Mouse (Mus musculus): ENCODE measurements at regions not wholly inside any gene's neighbourhood (a gene's known extent, or its start where the extent isn't known, plus 50 kb on each side); places are given as distances from the start of the nearest gene placed in this dataset.

DNA sequence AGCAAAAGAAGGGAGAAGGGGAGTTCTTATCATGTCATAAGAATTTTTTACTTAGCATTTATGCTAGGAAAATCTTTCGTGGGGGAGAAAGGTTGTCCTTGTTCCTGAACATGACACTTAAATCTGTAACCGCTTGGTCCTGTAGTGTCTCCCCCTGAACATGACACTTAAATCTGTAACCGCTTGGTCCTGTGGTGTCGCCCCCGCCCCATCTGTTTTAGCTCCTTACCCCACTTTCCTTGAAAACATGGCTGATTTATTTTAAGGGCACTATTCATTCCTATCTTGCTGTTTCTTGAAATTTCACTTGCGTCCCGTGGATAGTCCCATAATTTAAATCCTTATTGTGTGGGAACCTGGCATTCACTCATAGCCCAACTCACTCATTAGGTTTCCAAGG is 82.2 kb downstream of the Rap2a start:
- Histone ChIP-seq H3K4me2 (ENCODE audit: low read depth, low read length, severe bottlenecking) (no peak overlapping the region), H3K27me3 (ENCODE audit: control insufficient read depth, insufficient read depth, low read length) (no peaks in the 10 kb centered on the region), H3K9ac (ENCODE audit: low read length) (no peak overlapping the region), H3K9me3 (ENCODE audit: control insufficient read depth, low read length) (no peaks in the 10 kb centered on the region), H3K27ac (ENCODE audit: low read depth, low read length) (no peak overlapping the region), H3K4me3 (ENCODE audit: low read depth, low read length) (no peak overlapping the region), H3K36me3 (ENCODE audit: control insufficient read depth, insufficient read depth, low read length) (no peaks in the 10 kb centered on the region), H3K4me1 (replicated peaks; ENCODE audit: control insufficient read depth, insufficient read depth, low read length) (no peaks in the 10 kb centered on the region)
- no peak for ATAC-seq (replicated peaks; ENCODE audit: low FRiP score)
- no peak for DNase-seq (ENCODE audit: low spot score)
- WGBS = 91% methylated on average over 7 of the region's 7 CpGs

DNA sequence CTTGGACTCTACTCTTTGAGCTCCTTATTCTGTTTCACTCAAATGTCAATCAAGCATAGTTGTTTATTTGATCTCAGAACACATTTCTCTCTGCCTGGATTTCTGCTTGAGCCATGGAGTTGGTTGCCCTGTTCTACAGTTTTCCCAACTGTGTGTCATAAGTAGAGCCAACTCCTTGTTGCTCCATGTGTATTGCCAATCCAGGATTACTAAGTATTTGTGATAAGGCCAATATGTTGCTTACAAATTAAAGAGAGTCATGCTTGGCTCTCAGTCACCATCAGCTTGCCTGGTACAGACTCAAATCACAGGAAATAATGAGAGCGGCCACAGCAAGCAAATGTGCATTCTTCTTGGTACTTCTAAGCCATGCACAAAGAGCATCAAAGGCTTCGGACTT is 82.7 kb downstream of the Rap2a start:
- Histone ChIP-seq H3K9me3 (ENCODE audit: control insufficient read depth, low read length) (no peaks in the 10 kb centered on the region), H3K9ac (ENCODE audit: low read length) (no peak overlapping the region), H3K27me3 (ENCODE audit: control insufficient read depth, insufficient read depth, low read length) (no peaks in the 10 kb centered on the region), H3K4me1 (replicated peaks; ENCODE audit: control insufficient read depth, insufficient read depth, low read length) (no peaks in the 10 kb centered on the region), H3K4me2 (ENCODE audit: low read depth, low read length, severe bottlenecking) (no peak overlapping the region), H3K4me3 (ENCODE audit: low read depth, low read length) (no peak overlapping the region), H3K27ac (ENCODE audit: low read depth, low read length) (no peak overlapping the region), H3K36me3 (ENCODE audit: control insufficient read depth, insufficient read depth, low read length) (no peaks in the 10 kb centered on the region)
- no peak for DNase-seq (ENCODE audit: low spot score)
- WGBS = 88% methylated on average over 2 of the region's 2 CpGs
- no peak for ATAC-seq (replicated peaks; ENCODE audit: low FRiP score)

- 92% methylated on average over 1 of the region's 1 CpGs for WGBS
- ATAC-seq (replicated peaks; ENCODE audit: low FRiP score) (no peak), DNase-seq (ENCODE audit: low spot score) (no peak)
- Histone ChIP-seq H3K4me3 (ENCODE audit: low read depth, low read length) (no peak overlapping the region), H3K4me1 (replicated peaks; ENCODE audit: control insufficient read depth, insufficient read depth, low read length) (no peaks in the 10 kb centered on the region), H3K27me3 (ENCODE audit: control insufficient read depth, insufficient read depth, low read length) (no peaks in the 10 kb centered on the region), H3K9ac (ENCODE audit: low read length) (no peak overlapping the region), H3K4me2 (ENCODE audit: low read depth, low read length, severe bottlenecking) (no peak overlapping the region), H3K27ac (ENCODE audit: low read depth, low read length) (no peak overlapping the region), H3K36me3 (ENCODE audit: control insufficient read depth, insufficient read depth, low read length) (no peaks in the 10 kb centered on the region), H3K9me3 (ENCODE audit: control insufficient read depth, low read length) (no peaks in the 10 kb centered on the region)
Observed at GRCm38 (mm10) chr14:120566945-120567344, 88.7 kb downstream of the Rap2a start.

DNA sequence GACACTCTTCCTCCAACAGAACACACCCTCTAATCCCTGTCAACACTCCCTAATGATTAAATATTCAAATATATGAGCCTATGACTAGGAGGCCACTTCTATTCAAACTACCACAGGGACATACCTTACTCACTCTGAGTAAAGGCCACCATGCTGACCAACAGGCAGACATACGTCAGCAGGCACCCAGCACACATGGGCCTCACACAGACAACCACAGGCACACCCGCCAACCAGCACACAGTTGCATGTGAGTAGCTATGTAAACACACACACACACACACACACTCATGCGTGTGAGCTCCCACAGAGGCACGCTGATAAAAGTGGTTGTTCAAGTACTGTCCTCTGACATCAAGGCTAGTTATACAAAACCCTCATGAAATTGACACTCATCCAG is 89.8 kb downstream of the Rap2a start:
- H3K27me3 ChIP-seq (ENCODE audit: control insufficient read depth, insufficient read depth, low read length) = no peaks in the 10 kb centered on the region
- WGBS = 91% methylated on average over 4 of the region's 4 CpGs
- H3K4me2 ChIP-seq (ENCODE audit: low read depth, low read length, severe bottlenecking) = no peak overlapping the region
- ATAC-seq (replicated peaks; ENCODE audit: low FRiP score) (no peak), DNase-seq (ENCODE audit: low spot score) (no peak)
- no peaks in the 10 kb centered on the region for H3K9me3 ChIP-seq (ENCODE audit: control insufficient read depth, low read length)
- no peak overlapping the region for H3K27ac ChIP-seq (ENCODE audit: low read depth, low read length)
- no peak overlapping the region for H3K4me3 ChIP-seq (ENCODE audit: low read depth, low read length)
- H3K4me1 ChIP-seq (replicated peaks; ENCODE audit: control insufficient read depth, insufficient read depth, low read length) = no peaks in the 10 kb centered on the region
- H3K9ac ChIP-seq (ENCODE audit: low read length) = no peak overlapping the region
- H3K36me3 ChIP-seq (ENCODE audit: control insufficient read depth, insufficient read depth, low read length) = no peaks in the 10 kb centered on the region

- H3K9me3 ChIP-seq (ENCODE audit: control insufficient read depth, low read length) = no peaks in the 10 kb centered on the region
- H3K4me2 ChIP-seq (ENCODE audit: low read depth, low read length, severe bottlenecking) = no peak overlapping the region
- no peak for DNase-seq (ENCODE audit: low spot score)
- 82% methylated on average over 10 of the region's 10 CpGs for whole genome bisulfite sequencing
- H3K36me3 ChIP-seq (ENCODE audit: control insufficient read depth, insufficient read depth, low read length) = no peaks in the 10 kb centered on the region
- no peak overlapping the region for H3K27ac ChIP-seq (ENCODE audit: low read depth, low read length)
- H3K4me1 ChIP-seq (replicated peaks; ENCODE audit: control insufficient read depth, insufficient read depth, low read length) = no peaks in the 10 kb centered on the region
- H3K4me3 ChIP-seq (ENCODE audit: low read depth, low read length) = no peak overlapping the region
- no peak for ATAC-seq (replicated peaks; ENCODE audit: low FRiP score)
- no peaks in the 10 kb centered on the region for H3K27me3 ChIP-seq (ENCODE audit: control insufficient read depth, insufficient read depth, low read length)
- H3K9ac ChIP-seq (ENCODE audit: low read length) = no peak overlapping the region
Observed at GRCm38 (mm10) chr14:120572238-120572637, 94.0 kb downstream of the Rap2a start.

GRCm38 (mm10) chr14:120575202-120575601 is 97.0 kb downstream of the Rap2a start:
- Histone ChIP-seq H3K36me3 (ENCODE audit: control insufficient read depth, insufficient read depth, low read length) (no peaks in the 10 kb centered on the region), H3K4me3 (ENCODE audit: low read depth, low read length) (no peak overlapping the region), H3K27me3 (ENCODE audit: control insufficient read depth, insufficient read depth, low read length) (no peaks in the 10 kb centered on the region), H3K4me1 (replicated peaks; ENCODE audit: control insufficient read depth, insufficient read depth, low read length) (no peaks in the 10 kb centered on the region), H3K27ac (ENCODE audit: low read depth, low read length) (no peak overlapping the region), H3K4me2 (ENCODE audit: low read depth, low read length, severe bottlenecking) (no peak overlapping the region), H3K9ac (ENCODE audit: low read length) (no peak overlapping the region), H3K9me3 (ENCODE audit: control insufficient read depth, low read length) (no peaks in the 10 kb centered on the region)
- WGBS = 88% methylated on average over 6 of the region's 6 CpGs
- ATAC-seq (replicated peaks; ENCODE audit: low FRiP score) = no peak
- DNase-seq (ENCODE audit: low spot score) = no peak

DNA sequence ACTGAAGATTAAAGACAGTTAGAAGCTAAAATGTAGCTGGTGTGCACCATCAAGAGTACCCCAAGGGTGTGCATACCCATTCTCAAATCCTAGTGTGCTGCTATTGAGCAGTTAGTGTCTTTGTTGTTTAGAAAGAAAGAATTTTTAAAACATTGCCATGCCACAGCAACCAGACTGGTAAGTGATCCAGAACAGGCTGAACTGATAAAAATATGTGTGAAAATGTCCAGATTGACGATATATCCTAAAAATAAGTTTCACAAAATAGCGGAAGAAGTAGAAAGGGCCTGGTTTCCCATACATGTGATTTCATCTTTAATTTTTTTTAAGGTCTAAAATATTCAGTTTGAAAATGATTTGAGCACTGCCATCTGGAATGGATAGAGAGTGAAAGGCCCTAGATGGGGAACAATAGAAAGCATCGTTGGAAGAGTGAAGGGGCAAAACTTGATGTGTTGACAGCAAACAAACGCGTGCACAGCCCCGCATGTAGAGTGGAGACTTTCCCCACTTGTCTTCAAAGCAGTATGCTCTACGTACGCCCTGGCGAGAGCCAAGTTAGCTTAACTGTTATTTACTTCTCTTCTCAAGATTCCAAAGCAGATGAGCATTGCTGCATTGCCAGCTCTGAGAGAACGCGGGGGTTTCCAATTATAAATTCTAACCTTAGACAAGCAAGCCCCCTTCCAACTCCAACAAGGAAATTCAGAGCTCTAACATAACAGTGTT is 100.3 kb downstream of the Rap2a start:
- Histone ChIP-seq H3K4me1 (replicated peaks; ENCODE audit: control insufficient read depth, insufficient read depth, low read length) (no peaks in the 10 kb centered on the region), H3K27me3 (ENCODE audit: control insufficient read depth, insufficient read depth, low read length) (no peaks in the 10 kb centered on the region), H3K9me3 (ENCODE audit: control insufficient read depth, low read length) (no peaks in the 10 kb centered on the region), H3K27ac (ENCODE audit: low read depth, low read length) (no peak overlapping the region), H3K4me2 (ENCODE audit: low read depth, low read length, severe bottlenecking) (no peak overlapping the region), H3K36me3 (ENCODE audit: control insufficient read depth, insufficient read depth, low read length) (no peaks in the 10 kb centered on the region), H3K4me3 (ENCODE audit: low read depth, low read length) (no peak overlapping the region), H3K9ac (ENCODE audit: low read length) (no peak overlapping the region)
- DNase-seq (ENCODE audit: low spot score) (no peak), ATAC-seq (replicated peaks; ENCODE audit: low FRiP score) (no peak)
- 89% methylated on average over 11 of the region's 11 CpGs for WGBS

- Histone ChIP-seq H3K27ac (ENCODE audit: low read depth, low read length) (no peak overlapping the region), H3K9ac (ENCODE audit: low read length) (no peak overlapping the region), H3K4me2 (ENCODE audit: low read depth, low read length, severe bottlenecking) (no peak overlapping the region), H3K9me3 (ENCODE audit: control insufficient read depth, low read length) (no peaks in the 10 kb centered on the region), H3K36me3 (ENCODE audit: control insufficient read depth, insufficient read depth, low read length) (no peaks in the 10 kb centered on the region), H3K27me3 (ENCODE audit: control insufficient read depth, insufficient read depth, low read length) (no peaks in the 10 kb centered on the region), H3K4me3 (ENCODE audit: low read depth, low read length) (no peak overlapping the region), H3K4me1 (replicated peaks; ENCODE audit: control insufficient read depth, insufficient read depth, low read length) (no peaks in the 10 kb centered on the region)
- no peak for DNase-seq (ENCODE audit: low spot score)
- ATAC-seq (replicated peaks; ENCODE audit: low FRiP score) = no peak
- WGBS = 93% methylated on average over 3 of the region's 3 CpGs
Observed at GRCm38 (mm10) chr14:120583807-120584206, 105.6 kb downstream of the Rap2a start.

DNA sequence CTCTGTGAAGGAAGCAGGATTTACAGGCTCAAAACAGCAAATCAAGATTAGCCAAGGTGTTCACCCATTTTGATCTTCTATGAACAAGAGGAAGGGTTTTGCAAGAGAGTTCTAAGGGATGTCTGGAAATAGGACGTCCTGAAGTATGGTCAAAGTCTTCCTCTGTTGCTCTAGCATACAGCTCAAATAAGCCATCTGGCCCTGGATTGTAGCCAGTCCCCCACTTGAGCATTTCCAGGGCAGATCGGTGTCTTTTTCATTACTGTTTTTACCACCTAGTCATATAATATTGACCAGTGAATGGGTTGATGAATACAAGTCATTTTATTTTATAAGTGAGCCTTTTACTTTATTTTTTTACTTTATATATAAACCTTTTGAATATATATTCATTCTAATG is 113.9 kb downstream of the Rap2a start:
- no peak overlapping the region for H3K27ac ChIP-seq (ENCODE audit: low read depth, low read length)
- no peaks in the 10 kb centered on the region for H3K27me3 ChIP-seq (ENCODE audit: control insufficient read depth, insufficient read depth, low read length)
- no peaks in the 10 kb centered on the region for H3K4me1 ChIP-seq (replicated peaks; ENCODE audit: control insufficient read depth, insufficient read depth, low read length)
- H3K9me3 ChIP-seq (ENCODE audit: control insufficient read depth, low read length) = no peaks in the 10 kb centered on the region
- no peak for ATAC-seq (replicated peaks; ENCODE audit: low FRiP score)
- no peak for DNase-seq (ENCODE audit: low spot score)
- H3K4me3 ChIP-seq (ENCODE audit: low read depth, low read length) = no peak overlapping the region
- H3K4me2 ChIP-seq (ENCODE audit: low read depth, low read length, severe bottlenecking) = no peak overlapping the region
- H3K9ac ChIP-seq (ENCODE audit: low read length) = no peak overlapping the region
- H3K36me3 ChIP-seq (ENCODE audit: control insufficient read depth, insufficient read depth, low read length) = no peaks in the 10 kb centered on the region
- WGBS = 88% methylated on average over 2 of the region's 2 CpGs
